Mouse (Mus musculus) heart, postnatal 0 days (tissue): Measurements from ENCODE around the gene Gba2.

ENCODE experiments used
- CTCF ChIP-seq: IDR thresholded peaks from 2 replicates; pipeline ENCODE4 v1.5.1; 2016; ENCODE audit warnings: antibody characterized with exemption, control low read depth, low read depth
- EP300 ChIP-seq: IDR thresholded peaks from 2 replicates; pipeline ENCODE4 v1.6.1; 2016; ENCODE audit warnings: antibody characterized with exemption, low read depth

- no peak for TF ChIP-seq CTCF
- TF ChIP-seq EP300 = no peak
These were observed 26.3 kb upstream of the Gba2 start for GRCm38 (mm10) chr4:43604751-43605685.
